Mouse (Mus musculus) midbrain, postnatal 0 days (tissue): ENCODE measurements around the gene Btn1a1. TPM values are rescaled to one million over a fixed set of nuclear protein-coding genes. Genes with fewer than 3 reads are reported as not detected.

Experiments
- ATAC-seq: fragments of 200-750 bp; cut with Nextera tagmentation; 2 replicates; pipeline ENCODE4 v1.8.0; 2017; ENCODE audit warnings: moderate number of reproducible peaks, mild to moderate bottlenecking, moderate TSS enrichment, moderate library complexity; ENCODE audit not compliant: low FRiP score
- DNase-seq: peaks from one replicate; pipeline ENCODE4 v3.0.0-alpha.2; 2015; ENCODE audit warnings: low spot score
- H3K27ac ChIP-seq: fragments of 300-500 bp; sonication (generic); 2 replicates; pipeline ENCODE4 v1.5.1; 2014; ENCODE audit warnings: low read depth, mild to moderate bottlenecking, low read length, mixed read lengths
- H3K27me3 ChIP-seq: fragments of 300-500 bp; sonication (generic); 2 replicates; pipeline ENCODE4 v1.6.1; 2014; ENCODE audit warnings: low read length, control low read depth, mixed read lengths; ENCODE audit not compliant: insufficient read depth
- H3K36me3 ChIP-seq: fragments of 300-500 bp; sonication (generic); 2 replicates; pipeline ENCODE4 v1.6.1; 2014; ENCODE audit warnings: low read length, control low read depth, mixed read lengths; ENCODE audit not compliant: insufficient read depth
- H3K4me1 ChIP-seq: fragments of 300-500 bp; sonication (generic); 2 replicates; pipeline ENCODE4 v1.6.1; 2014; ENCODE audit warnings: mild to moderate bottlenecking, control low read depth, antibody characterized with exemption, low read length, mixed read lengths; ENCODE audit not compliant: insufficient read depth
- H3K4me2 ChIP-seq: fragments of 300-500 bp; sonication (generic); 2 replicates; pipeline ENCODE4 v1.6.1; 2014; ENCODE audit warnings: low read depth, mild to moderate bottlenecking, low read length, mixed read lengths; ENCODE audit not compliant: poor library complexity, severe bottlenecking
- H3K4me3 ChIP-seq: fragments of 300-500 bp; sonication (generic); 2 replicates; pipeline ENCODE4 v1.5.1; 2014; ENCODE audit warnings: low read depth, mild to moderate bottlenecking, low read length, moderate library complexity
- H3K9ac ChIP-seq: fragments of 300-500 bp; sonication (generic); replicated peaks from 2 replicates; pipeline ENCODE4 v1.6.1; 2014; ENCODE audit warnings: mild to moderate bottlenecking, low read length, moderate library complexity, mixed read lengths; ENCODE audit not compliant: poor library complexity, severe bottlenecking
- H3K9me3 ChIP-seq: fragments of 300-500 bp; sonication (generic); 2 replicates; pipeline ENCODE4 v1.6.1; 2016; ENCODE audit warnings: low read length, control low read depth
- CTCF ChIP-seq: IDR thresholded peaks from 2 replicates; pipeline ENCODE4 v1.5.1; 2016; ENCODE audit warnings: antibody characterized with exemption, mild to moderate bottlenecking
- WGBS: fragments of 180-500 bp; shearing (Covaris S2); extraction: QIAGEN DNeasy Blood & Tissue Kit; methylation state at CpG from one replicate; pipeline ENCODE4 v1.1.7; 2014; 5-methylcytosine and 5-hydroxymethylcytosine counted together
- polyA plus RNA-seq: library from polyadenylated mRNA; unstranded; fragments of >200 nt; fragmentation: Nextera tagmentation; extraction: Ambion mirVana; gene quantifications from 2 replicates; pipeline ENCODE4 v1.2.1, GENCODE M21; 2015
- total RNA-seq: library from RNA; depleted of rRNA; stranded (reverse); fragments of >200 nt; gene quantifications from 2 replicates; pipeline ENCODE4 v1.2.3, GENCODE M21; 2014

Btn1a1 gene
- total and polyA plus RNA-seq, 2 experiments from 2014 or later, result 0.04 TPM; not detected in 1

GRCm38 (mm10) chr13:23431351-23431771 is 34.3 kb downstream of the Btn1a1 start:
- Histone ChIP-seq H3K36me3 (no peaks in the 10 kb centered on the region), H3K4me3 (peak overlapping the region; percentile 41), H3K27ac (peak overlapping the region; percentile 74), H3K9me3 (no peaks in the 10 kb centered on the region), H3K9ac (peak overlapping the region; percentile 51; the same call in 1 of the 2 replicates), H3K27me3 (no peaks in the 10 kb centered on the region), H3K4me1 (no peaks in the 10 kb centered on the region), H3K4me2 (peak overlapping the region; percentile 75)
- under 1% methylated on average over 15 of the region's 15 CpGs for WGBS
- ATAC-seq (peak; percentile 77), DNase-seq (peak; percentile 91)
- TF ChIP-seq CTCF, result no peak

GRCm38 (mm10) chr13:23430734-23431133 is 35.0 kb downstream of the Btn1a1 start:
- no peaks in the 10 kb centered on the region for H3K36me3 ChIP-seq
- peak overlapping the region; percentile 74 for H3K27ac ChIP-seq
- under 1% methylated on average over 17 of the region's 17 CpGs for WGBS
- H3K9ac ChIP-seq, result peak overlapping the region; percentile 40
- peak; percentile 71 for TF ChIP-seq CTCF
- ATAC-seq (peak; percentile 63), DNase-seq (peak; percentile 87)
- H3K9me3 ChIP-seq, result no peaks in the 10 kb centered on the region
- peak overlapping the region; percentile 75 for H3K4me2 ChIP-seq
- no peaks in the 10 kb centered on the region for H3K27me3 ChIP-seq
- no peaks in the 10 kb centered on the region for H3K4me1 ChIP-seq
- H3K4me3 ChIP-seq, result peak overlapping the region; percentile 41

- H3K4me2 ChIP-seq, result peak overlapping the region; percentile 75
- WGBS, result 38% methylated on average over 10 of the region's 10 CpGs
- TF ChIP-seq CTCF, result no peak
- H3K27ac ChIP-seq, result no peak overlapping the region
- DNase-seq (no peak), ATAC-seq (no peak)
- H3K36me3 ChIP-seq, result no peaks in the 10 kb centered on the region
- peak overlapping the region; percentile 40 for H3K9ac ChIP-seq
- H3K4me1 ChIP-seq, result no peaks in the 10 kb centered on the region
- H3K27me3 ChIP-seq, result no peaks in the 10 kb centered on the region
- H3K9me3 ChIP-seq, result no peaks in the 10 kb centered on the region
- peak overlapping the region; percentile 41 for H3K4me3 ChIP-seq
Observed at GRCm38 (mm10) chr13:23429771-23430380, 35.8 kb downstream of the Btn1a1 start.

- no peak overlapping the region for H3K4me3 ChIP-seq
- no peak for ATAC-seq
- H3K4me1 ChIP-seq, result no peaks in the 10 kb centered on the region
- no peaks in the 10 kb centered on the region for H3K27me3 ChIP-seq
- WGBS, result 61% methylated on average over 16 of the region's 16 CpGs
- no peak overlapping the region for H3K27ac ChIP-seq
- TF ChIP-seq CTCF, result no peak
- H3K4me2 ChIP-seq, result no peak overlapping the region
- no peaks in the 10 kb centered on the region for H3K36me3 ChIP-seq
- H3K9ac ChIP-seq, result no peak overlapping the region
- H3K9me3 ChIP-seq, result no peaks in the 10 kb centered on the region
- DNase-seq, result no peak
Observed at GRCm38 (mm10) chr13:23428166-23428993, 37.3 kb downstream of the Btn1a1 start.

GRCm38 (mm10) chr13:23427401-23427910 is 38.2 kb downstream of the Btn1a1 start:
- H3K27me3 ChIP-seq, result no peaks in the 10 kb centered on the region
- DNase-seq, result no peak
- ATAC-seq, result no peak
- H3K4me1 ChIP-seq, result 0 out of 2 replicates have a peak, but pooled peaks cover 3% of the 10 kb centered on the region
- no peaks in the 10 kb centered on the region for H3K36me3 ChIP-seq
- no peak for TF ChIP-seq CTCF
- no peak overlapping the region for H3K4me3 ChIP-seq
- H3K9ac ChIP-seq, result no peak overlapping the region
- H3K9me3 ChIP-seq, result no peaks in the 10 kb centered on the region
- no peak overlapping the region for H3K4me2 ChIP-seq
- 64% methylated on average over 10 of the region's 10 CpGs for WGBS
- no peak overlapping the region for H3K27ac ChIP-seq
